Mouse (Mus musculus) left cerebral cortex, adult 18-20 months (tissue): ENCODE measurements around the gene A1cf. TPM values are rescaled to one million over a fixed set of nuclear protein-coding genes. Genes with fewer than 3 reads are reported as not detected.

ENCODE experiments used
- DNase-seq, 2 experiments: peaks; one replicate each; pipeline ENCODE4 v3.0.0; 2021 to 2022; ENCODE audit warnings: low spot score in 2 of 2, mixed read lengths in 1 of 2
- total RNA-seq, 2 experiments: library from RNA; stranded (reverse); gene quantifications; 2 replicates each; pipeline ENCODE4 v1.2.3; 2021

Gene A1cf
- total RNA-seq, 2 experiments from 2014 or later, result not detected

GRCm38 (mm10) chr19:31950793-31951489, 82.4 kb downstream of the A1cf start:
- DNase-seq, result no peak

- no peak for DNase-seq
Observed at GRCm38 (mm10) chr19:31953799-31954198, 85.2 kb downstream of the A1cf start.

- no peak for DNase-seq
Observed at GRCm38 (mm10) chr19:31954267-31954666, 85.7 kb downstream of the A1cf start.

GRCm38 (mm10) chr19:31954696-31955095, 86.1 kb downstream of the A1cf start:
- DNase-seq, result no peak

- no peak for DNase-seq
Observed at GRCm38 (mm10) chr19:31956359-31956758, 87.8 kb downstream of the A1cf start.

GRCm38 (mm10) chr19:31960434-31960833, 91.9 kb downstream of the A1cf start:
- no peak for DNase-seq

- DNase-seq, result no peak
Observed at GRCm38 (mm10) chr19:31963147-31963546, 94.6 kb downstream of the A1cf start.

GRCm38 (mm10) chr19:31967933-31968532, 99.5 kb downstream of the A1cf start:
- no peak for DNase-seq

GRCm38 (mm10) chr19:31971405-31971804, 102.8 kb downstream of the A1cf start:
- DNase-seq, result no peak

GRCm38 (mm10) chr19:31971998-31972397, 103.4 kb downstream of the A1cf start:
- peak; percentile 82 to 93 for DNase-seq

- DNase-seq, result no peak
Observed at GRCm38 (mm10) chr19:31975882-31976281, 107.3 kb downstream of the A1cf start.

GRCm38 (mm10) chr19:31991057-31991456, 122.5 kb downstream of the A1cf start:
- no peak for DNase-seq

- DNase-seq, result no peak
Observed at GRCm38 (mm10) chr19:31996916-31997315, 128.4 kb downstream of the A1cf start.

Other genes with a start within 250 kb of the A1cf start
- 10 to 100 TPM; 17.0 to 17.5 TPM for gene Prkg1, start 103.7 kb upstream of the A1cf start, total RNA-seq
- gene Asah2, start 239.4 kb downstream of the A1cf start, total RNA-seq, result 10 to 100 TPM; 11.5 to 12.1 TPM